Mouse (Mus musculus): ENCODE data around the gene Tbc1d7. TPM values are rescaled to one million over a fixed set of nuclear protein-coding genes. Genes with fewer than 3 reads are reported as not detected.
A peak's percentile ranks its signal among the peaks of the same experiment; 100 is the strongest.

The Tbc1d7 gene
- polyA plus RNA-seq, 1 experiment from 2014 or later = 27.5 TPM

DNA sequence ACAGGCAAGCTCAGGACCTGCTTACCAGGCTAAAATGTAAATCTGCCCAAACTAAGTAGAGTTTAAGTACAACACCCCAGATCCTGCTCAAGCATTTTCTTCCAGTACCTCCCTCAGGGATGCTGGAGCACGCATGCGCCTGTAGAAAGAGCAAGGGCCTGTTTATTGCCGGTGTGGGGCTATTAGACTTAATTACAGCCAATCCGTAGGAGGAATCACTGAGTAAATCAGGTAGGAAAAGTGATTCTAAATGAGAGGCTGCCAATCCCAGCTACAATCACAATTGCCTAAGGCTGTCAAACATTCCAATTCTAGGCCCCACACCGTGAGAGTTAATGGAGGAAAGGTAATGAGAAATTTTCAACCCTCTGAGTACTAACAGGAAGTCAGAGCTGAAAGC is 13.0 kb downstream of the Tbc1d7 start:
- ATAC-seq (no peak), DNase-seq (ENCODE audit: low spot score) (no peak)
- H3K27ac ChIP-seq (ENCODE audit: low read length) = no peak overlapping the region

DNA sequence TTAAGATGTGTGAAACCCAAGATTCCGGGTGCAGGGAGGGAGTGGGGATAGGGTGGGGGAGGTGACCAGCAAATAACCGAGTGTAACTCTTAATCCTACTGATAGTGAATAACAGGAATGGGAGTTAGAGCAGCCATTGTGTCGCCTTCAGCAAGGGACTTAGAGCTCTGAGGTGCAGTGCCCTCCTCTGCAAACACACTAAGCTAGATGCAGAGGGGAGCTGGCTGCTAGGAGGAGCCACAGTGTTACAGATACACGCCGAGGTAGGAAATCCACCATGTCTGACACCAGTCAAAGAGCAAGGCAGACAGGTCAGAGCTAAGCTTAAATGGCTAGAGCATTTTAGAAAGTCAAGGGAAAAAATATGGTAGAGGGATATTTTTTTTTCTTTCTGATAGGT is 13.9 kb downstream of the Tbc1d7 start:
- no peak for ATAC-seq
- no peak for TF ChIP-seq CTCF (IDR thresholded peaks at IDR 0.05)
- TF ChIP-seq EP300 (IDR thresholded peaks at IDR 0.05) = no peak
- Histone ChIP-seq H3K9me3 (ENCODE audit: low read length) (no peaks in the 10 kb centered on the region), H3K4me2 (replicated peaks; ENCODE audit: low read depth, low read length) (no peak overlapping the region), H3K9ac (replicated peaks; ENCODE audit: low read depth) (no peak overlapping the region), H3K27ac (ENCODE audit: low read length) (no peak overlapping the region), H3K4me1 (ENCODE audit: insufficient read depth, low read depth, low read length) (no peaks in the 10 kb centered on the region), H3K36me3 (ENCODE audit: insufficient read depth, low read length) (no peaks in the 10 kb centered on the region), H3K4me3 (ENCODE audit: low read depth, low read length) (no peak overlapping the region), H3K27me3 (replicated peaks; ENCODE audit: insufficient read depth, low read length) (no peaks in the 10 kb centered on the region)
- WGBS = 62% methylated on average over 5 of the region's 5 CpGs
- no peak for DNase-seq (ENCODE audit: low spot score)

More for the DNA sequence above, 13.0 kb downstream of the Tbc1d7 start:
- H3K27me3 ChIP-seq (replicated peaks; ENCODE audit: insufficient read depth, low read length) = no peaks in the 10 kb centered on the region
- no peak overlapping the region for H3K9ac ChIP-seq (replicated peaks; ENCODE audit: low read depth)
- H3K9me3 ChIP-seq (ENCODE audit: low read length) = no peaks in the 10 kb centered on the region
- H3K4me2 ChIP-seq (replicated peaks; ENCODE audit: low read depth, low read length) = no peak overlapping the region
- WGBS = 82% methylated on average over 5 of the region's 5 CpGs
- H3K4me3 ChIP-seq (ENCODE audit: low read depth, low read length) = no peak overlapping the region
- TF ChIP-seq CTCF (IDR thresholded peaks at IDR 0.05) = no peak
- TF ChIP-seq EP300 (IDR thresholded peaks at IDR 0.05) = no peak
- H3K4me1 ChIP-seq (ENCODE audit: insufficient read depth, low read depth, low read length) = no peaks in the 10 kb centered on the region
- H3K36me3 ChIP-seq (ENCODE audit: insufficient read depth, low read length) = no peaks in the 10 kb centered on the region; the same call in 1 of the 2 replicates

DNA sequence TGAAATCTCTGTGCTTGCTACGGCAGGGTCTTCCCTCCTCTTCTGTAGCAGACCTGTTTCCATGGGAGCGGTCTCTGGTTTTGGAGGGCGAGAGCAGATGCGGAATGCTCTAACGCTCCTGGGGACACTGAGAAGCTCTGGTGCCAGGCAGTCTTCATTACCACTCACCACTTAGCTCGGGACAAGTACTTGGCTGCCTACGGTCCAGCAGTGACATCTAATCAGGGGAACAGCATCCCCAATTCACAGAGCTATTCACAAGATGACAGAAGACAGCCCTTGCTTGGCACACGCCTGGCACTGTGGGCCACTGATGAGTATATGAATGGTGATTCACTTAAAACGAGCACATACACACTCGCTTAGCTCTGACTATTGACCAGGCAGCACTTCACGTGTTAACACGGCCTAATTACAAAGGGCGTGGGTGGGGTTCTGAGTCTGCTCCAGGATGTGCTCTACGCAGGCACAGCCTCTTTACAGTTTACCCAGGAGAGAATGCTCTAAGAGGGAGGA is 19.2 kb downstream of the Tbc1d7 start:
- Histone ChIP-seq H3K4me1 (ENCODE audit: insufficient read depth, low read depth, low read length) (no peaks in the 10 kb centered on the region), H3K9ac (replicated peaks; ENCODE audit: low read depth) (no peak overlapping the region), H3K27me3 (replicated peaks; ENCODE audit: insufficient read depth, low read length) (no peaks in the 10 kb centered on the region), H3K27ac (ENCODE audit: low read length) (no peak overlapping the region), H3K36me3 (ENCODE audit: insufficient read depth, low read length) (no peaks in the 10 kb centered on the region), H3K4me2 (replicated peaks; ENCODE audit: low read depth, low read length) (no peak overlapping the region), H3K9me3 (ENCODE audit: low read length) (no peaks in the 10 kb centered on the region), H3K4me3 (ENCODE audit: low read depth, low read length) (no peak overlapping the region)
- no peak for ATAC-seq
- WGBS = 90% methylated on average over 14 of the region's 14 CpGs
- no peak for DNase-seq (ENCODE audit: low spot score)
- no peak for TF ChIP-seq EP300 (IDR thresholded peaks at IDR 0.05)
- TF ChIP-seq CTCF (IDR thresholded peaks at IDR 0.05) = no peak

- Histone ChIP-seq H3K36me3 (ENCODE audit: insufficient read depth, low read length) (no peaks in the 10 kb centered on the region), H3K4me2 (replicated peaks; ENCODE audit: low read depth, low read length) (no peak overlapping the region)
- WGBS = 90% methylated on average over 3 of the region's 3 CpGs
Measured at GRCm38 (mm10) chr13:43149661-43150060, 21.6 kb downstream of the Tbc1d7 start.

DNA sequence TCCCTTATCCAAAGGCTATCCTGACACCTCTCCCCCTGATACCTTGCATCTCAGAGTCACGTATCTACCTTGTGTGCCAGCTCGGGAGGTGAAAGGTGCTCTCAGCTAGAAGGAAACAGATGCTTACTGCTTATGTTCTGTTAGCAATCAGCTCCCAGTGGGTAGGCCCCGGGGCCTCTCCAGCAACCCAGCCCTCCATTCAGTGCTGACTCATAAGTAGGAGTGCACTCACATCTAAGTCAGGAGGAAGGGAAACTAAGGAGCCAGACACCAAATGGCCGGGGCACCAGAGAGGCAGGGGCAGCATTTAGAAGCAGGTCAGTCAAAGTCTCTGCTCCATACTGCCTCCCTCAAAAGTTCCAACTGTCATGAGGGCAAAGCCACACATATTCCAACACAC is 22.6 kb downstream of the Tbc1d7 start:
- Histone ChIP-seq H3K27ac (ENCODE audit: low read length) (no peak overlapping the region), H3K9me3 (ENCODE audit: low read length) (no peaks in the 10 kb centered on the region), H3K4me1 (ENCODE audit: insufficient read depth, low read depth, low read length) (no peaks in the 10 kb centered on the region), H3K36me3 (ENCODE audit: insufficient read depth, low read length) (no peaks in the 10 kb centered on the region), H3K27me3 (replicated peaks; ENCODE audit: insufficient read depth, low read length) (no peaks in the 10 kb centered on the region), H3K9ac (replicated peaks; ENCODE audit: low read depth) (no peak overlapping the region), H3K4me2 (replicated peaks; ENCODE audit: low read depth, low read length) (no peak overlapping the region), H3K4me3 (ENCODE audit: low read depth, low read length) (no peak overlapping the region)
- ATAC-seq (no peak), DNase-seq (ENCODE audit: low spot score) (peak; percentile 21)
- no peak for TF ChIP-seq CTCF (IDR thresholded peaks at IDR 0.05)
- no peak for TF ChIP-seq EP300 (IDR thresholded peaks at IDR 0.05)
- 71% methylated on average over 4 of the region's 4 CpGs for WGBS

More at GRCm38 (mm10) chr13:43149661-43150060, 21.6 kb downstream of the Tbc1d7 start:
- Histone ChIP-seq H3K9ac (replicated peaks; ENCODE audit: low read depth) (no peak overlapping the region), H3K27me3 (replicated peaks; ENCODE audit: insufficient read depth, low read length) (no peaks in the 10 kb centered on the region), H3K27ac (ENCODE audit: low read length) (no peak overlapping the region), H3K4me3 (ENCODE audit: low read depth, low read length) (no peak overlapping the region), H3K4me1 (ENCODE audit: insufficient read depth, low read depth, low read length) (no peaks in the 10 kb centered on the region), H3K9me3 (ENCODE audit: low read length) (no peaks in the 10 kb centered on the region)
- ATAC-seq (no peak), DNase-seq (ENCODE audit: low spot score) (no peak)
- TF ChIP-seq CTCF (IDR thresholded peaks at IDR 0.05) = no peak
- no peak for TF ChIP-seq EP300 (IDR thresholded peaks at IDR 0.05)

- DNase-seq (ENCODE audit: low spot score) (no peak), ATAC-seq (no peak)
- Histone ChIP-seq H3K9me3 (ENCODE audit: low read length) (no peaks in the 10 kb centered on the region), H3K4me2 (replicated peaks; ENCODE audit: low read depth, low read length) (no peak overlapping the region), H3K27me3 (replicated peaks; ENCODE audit: insufficient read depth, low read length) (no peaks in the 10 kb centered on the region), H3K9ac (replicated peaks; ENCODE audit: low read depth) (no peak overlapping the region), H3K4me1 (ENCODE audit: insufficient read depth, low read depth, low read length) (no peaks in the 10 kb centered on the region), H3K4me3 (ENCODE audit: low read depth, low read length) (no peak overlapping the region), H3K27ac (ENCODE audit: low read length) (no peak overlapping the region), H3K36me3 (ENCODE audit: insufficient read depth, low read length) (no peaks in the 10 kb centered on the region)
- no peak for TF ChIP-seq EP300 (IDR thresholded peaks at IDR 0.05)
- TF ChIP-seq CTCF (IDR thresholded peaks at IDR 0.05) = no peak
- 73% methylated on average over 8 of the region's 8 CpGs for WGBS
Measured at GRCm38 (mm10) chr13:43146515-43147258, 24.6 kb downstream of the Tbc1d7 start.

Measured in lung, postnatal 0 days (tissue).